Mouse (Mus musculus): ENCODE measurements around the gene Alkbh2. TPM values are rescaled to one million over a fixed set of nuclear protein-coding genes. Genes with fewer than 3 reads are reported as not detected.

Gene Alkbh2
- total RNA-seq, 1 experiment from 2014 or later, result 1.6 TPM

- ATAC-seq (replicated peaks; ENCODE audit: insufficient number of reproducible peaks, low FRiP score, low TSS enrichment, poor library complexity, severe bottlenecking), result no peak
Observed at GRCm38 (mm10) chr5:114147043-114147972, 19.3 kb upstream of the Alkbh2 start.

GRCm38 (mm10) chr5:114146028-114146888 lies 18.2 kb upstream of the Alkbh2 start, which contains the start of gene Acacb:
TSS of gene Acacb (plus strand) at chr5:114146535.
- no peak for ATAC-seq (replicated peaks; ENCODE audit: insufficient number of reproducible peaks, low FRiP score, low TSS enrichment, poor library complexity, severe bottlenecking)

GRCm38 (mm10) chr5:114139175-114139574 lies 11.2 kb upstream of the Alkbh2 start:
- no peak for ATAC-seq (replicated peaks; ENCODE audit: insufficient number of reproducible peaks, low FRiP score, low TSS enrichment, poor library complexity, severe bottlenecking)

- no peak for ATAC-seq (replicated peaks; ENCODE audit: insufficient number of reproducible peaks, low FRiP score, low TSS enrichment, poor library complexity, severe bottlenecking)
Observed at GRCm38 (mm10) chr5:114138277-114139164, 10.5 kb upstream of the Alkbh2 start.

- no peak for ATAC-seq (replicated peaks; ENCODE audit: insufficient number of reproducible peaks, low FRiP score, low TSS enrichment, poor library complexity, severe bottlenecking)
Observed at GRCm38 (mm10) chr5:114137481-114138276, 9.7 kb upstream of the Alkbh2 start.

- ATAC-seq (replicated peaks; ENCODE audit: insufficient number of reproducible peaks, low FRiP score, low TSS enrichment, poor library complexity, severe bottlenecking), result no peak
Observed at GRCm38 (mm10) chr5:114135516-114135915, 7.5 kb upstream of the Alkbh2 start.

GRCm38 (mm10) chr5:114134091-114134534 lies 6.1 kb upstream of the Alkbh2 start:
- no peak for ATAC-seq (replicated peaks; ENCODE audit: insufficient number of reproducible peaks, low FRiP score, low TSS enrichment, poor library complexity, severe bottlenecking)

- ATAC-seq (replicated peaks; ENCODE audit: insufficient number of reproducible peaks, low FRiP score, low TSS enrichment, poor library complexity, severe bottlenecking), result no peak
Observed at GRCm38 (mm10) chr5:114132841-114133240, 4.8 kb upstream of the Alkbh2 start.

GRCm38 (mm10) chr5:114131521-114131840 lies 3.5 kb upstream of the Alkbh2 start:
- no peak for ATAC-seq (replicated peaks; ENCODE audit: insufficient number of reproducible peaks, low FRiP score, low TSS enrichment, poor library complexity, severe bottlenecking)

- ATAC-seq (replicated peaks; ENCODE audit: insufficient number of reproducible peaks, low FRiP score, low TSS enrichment, poor library complexity, severe bottlenecking), result peak; percentile 84
Observed at GRCm38 (mm10) chr5:114130698-114131520, 2.9 kb upstream of the Alkbh2 start.

GRCm38 (mm10) chr5:114130211-114130605 lies 2.2 kb upstream of the Alkbh2 start, which contains the start of gene Ung:
TSS of gene Ung (plus strand) at chr5:114130386.
- no peak for ATAC-seq (replicated peaks; ENCODE audit: insufficient number of reproducible peaks, low FRiP score, low TSS enrichment, poor library complexity, severe bottlenecking)

GRCm38 (mm10) chr5:114129550-114130210 lies 1.7 kb upstream of the Alkbh2 start:
- no peak for ATAC-seq (replicated peaks; ENCODE audit: insufficient number of reproducible peaks, low FRiP score, low TSS enrichment, poor library complexity, severe bottlenecking)

- no peak for ATAC-seq (replicated peaks; ENCODE audit: insufficient number of reproducible peaks, low FRiP score, low TSS enrichment, poor library complexity, severe bottlenecking)
Observed at GRCm38 (mm10) chr5:114126499-114127244, 1.3 kb downstream of the Alkbh2 start.

GRCm38 (mm10) chr5:114126008-114126407 lies 2.0 kb downstream of the Alkbh2 start:
- ATAC-seq (replicated peaks; ENCODE audit: insufficient number of reproducible peaks, low FRiP score, low TSS enrichment, poor library complexity, severe bottlenecking), result no peak

GRCm38 (mm10) chr5:114119806-114120205 lies 8.2 kb downstream of the Alkbh2 start:
- no peak for ATAC-seq (replicated peaks; ENCODE audit: insufficient number of reproducible peaks, low FRiP score, low TSS enrichment, poor library complexity, severe bottlenecking)

GRCm38 (mm10) chr5:114116586-114116985 lies 11.4 kb downstream of the Alkbh2 start:
- peak; percentile 51; the same call in 1 of the 2 replicates for ATAC-seq (replicated peaks; ENCODE audit: insufficient number of reproducible peaks, low FRiP score, low TSS enrichment, poor library complexity, severe bottlenecking)
